Mouse (Mus musculus) liver, adult 2 months (tissue): Measurements from ENCODE around the gene Dhrs3.

ENCODE experiments used
- CTCF ChIP-seq: fragments of 200-500 bp; IDR thresholded peaks from 2 replicates; pipeline ENCODE4 v1.5.1; 2011; ENCODE audit warnings: low read depth, low read length, control low read depth
- POLR2A ChIP-seq: fragments of 200-500 bp; IDR thresholded peaks from 2 replicates; pipeline ENCODE4 v1.6.1; 2011; ENCODE audit warnings: low read length, control low read depth; ENCODE audit not compliant: insufficient read depth; ENCODE audit errors: extremely low read depth

DNA sequence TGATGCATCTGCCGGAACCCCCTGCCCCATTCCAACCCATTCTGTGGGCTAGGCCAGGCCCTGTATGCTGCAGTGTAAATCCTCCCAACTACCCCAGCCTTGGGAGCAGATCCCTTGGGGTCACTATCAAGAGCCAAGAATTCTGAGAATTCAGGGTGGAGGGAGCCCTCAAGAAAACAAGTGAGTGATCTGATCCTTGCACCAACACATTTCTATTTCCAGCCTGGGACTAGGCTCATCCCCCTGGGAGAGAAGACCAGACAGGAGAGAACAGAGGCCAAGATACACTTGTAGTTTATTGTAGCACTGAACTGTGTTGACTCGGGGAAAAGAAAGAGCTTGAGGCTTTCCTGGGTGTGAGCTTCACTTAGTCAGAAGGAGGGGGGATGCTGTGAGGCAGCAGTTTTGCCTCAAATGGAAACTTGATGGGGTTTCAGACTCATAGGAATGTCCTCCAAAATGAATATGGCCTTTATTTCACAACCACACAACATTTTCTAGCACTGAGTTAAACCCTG, 17.0 kb upstream of the Dhrs3 start:
- TF ChIP-seq POLR2A (no peak), CTCF (no peak)
